Mouse (Mus musculus): ENCODE results near the gene Zfyve19.

- TF ChIP-seq POLR2A (IDR thresholded peaks at IDR 0.05; ENCODE audit: low read depth, low read length) (no peak), CTCF (IDR thresholded peaks at IDR 0.05; ENCODE audit: extremely low read depth, insufficient read length, insufficient replicate concordance, low read depth, low read length) (no peak)
Measured at GRCm38 (mm10) chr2:119247904-119248303, 39.5 kb downstream of the Zfyve19 start.

Data from small intestine, adult 2 months (tissue).